Mouse (Mus musculus) liver, embryonic 12.5 days (tissue): ENCODE measurements around the gene Rgsl1. TPM values are rescaled to one million over a fixed set of nuclear protein-coding genes. Genes with fewer than 3 reads are reported as not detected.

Source experiments
- ATAC-seq: fragments of 200-750 bp; cut with Nextera tagmentation; 2 replicates; pipeline ENCODE4 v1.8.0; 2017; ENCODE audit warnings: moderate number of reproducible peaks, mild to moderate bottlenecking, moderate library complexity
- H3K27ac ChIP-seq: fragments of 300-500 bp; sonication (generic); 2 replicates; pipeline ENCODE4 v1.5.1; 2016; ENCODE audit warnings: mild to moderate bottlenecking
- H3K27me3 ChIP-seq: fragments of 300-500 bp; sonication (generic); replicated peaks from 2 replicates; pipeline ENCODE4 v1.6.1; 2016; ENCODE audit warnings: mild to moderate bottlenecking, moderate library complexity
- H3K36me3 ChIP-seq: fragments of 300-500 bp; sonication (generic); 2 replicates; pipeline ENCODE4 v1.6.1; 2016; ENCODE audit warnings: mild to moderate bottlenecking, moderate library complexity
- H3K4me1 ChIP-seq: fragments of 300-500 bp; sonication (generic); 2 replicates; pipeline ENCODE4 v1.6.1; 2016
- H3K4me2 ChIP-seq: fragments of 300-500 bp; sonication (generic); 2 replicates; pipeline ENCODE4 v1.6.1; 2016; ENCODE audit warnings: mild to moderate bottlenecking, moderate library complexity
- H3K4me3 ChIP-seq: fragments of 300-500 bp; sonication (generic); 2 replicates; pipeline ENCODE4 v1.5.1; 2016; ENCODE audit warnings: mild to moderate bottlenecking, moderate library complexity
- H3K9ac ChIP-seq: fragments of 300-500 bp; sonication (generic); 2 replicates; pipeline ENCODE4 v1.6.1; 2016; ENCODE audit warnings: mild to moderate bottlenecking, moderate library complexity
- H3K9me3 ChIP-seq: fragments of 300-500 bp; sonication (generic); replicated peaks from 2 replicates; pipeline ENCODE4 v1.6.1; 2016; ENCODE audit warnings: mild to moderate bottlenecking, moderate library complexity
- WGBS: fragments of 180-500 bp; shearing (Covaris S2); methylation state at CpG from one replicate; pipeline ENCODE4 v1.1.7; 2016; ENCODE audit not compliant: insufficient replicate concordance; 5-methylcytosine and 5-hydroxymethylcytosine counted together
- polyA plus RNA-seq: library from polyadenylated mRNA; unstranded; fragments of >200 nt; fragmentation: Nextera tagmentation; extraction: Ambion mirVana; gene quantifications from 2 replicates; pipeline ENCODE4 v1.2.1, GENCODE M21; 2016

Rgsl1 gene
- polyA plus RNA-seq, 1 experiment from 2014 or later, result 0.04 TPM

DNA sequence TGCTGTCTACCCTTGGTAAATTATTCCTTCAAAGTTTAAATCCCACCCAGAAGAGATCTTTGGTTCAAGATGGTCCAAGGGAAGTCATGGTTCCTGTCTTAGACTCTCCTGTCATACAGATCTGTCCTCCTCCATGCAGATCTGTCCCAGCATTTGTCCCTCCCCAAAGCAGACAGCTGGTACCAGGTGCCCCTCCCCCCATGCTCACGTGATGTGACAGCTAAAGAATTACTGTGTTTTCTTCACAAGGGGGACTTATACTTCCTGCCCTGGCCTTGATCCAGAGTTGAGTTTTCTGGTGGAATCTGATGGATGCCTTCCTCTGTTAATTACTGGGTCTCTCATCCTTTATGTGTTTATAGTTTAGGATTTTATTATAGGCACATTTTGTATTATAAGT is 95.4 kb downstream of the Rgsl1 start:
- Histone ChIP-seq H3K9ac (peak overlapping the region; percentile 67), H3K4me1 (peaks cover 52% of the 10 kb centered on the region), H3K4me3 (peak overlapping the region; percentile 56), H3K27ac (peak overlapping the region; percentile 87), H3K9me3 (no peaks in the 10 kb centered on the region), H3K4me2 (peak overlapping the region; percentile 65), H3K36me3 (peaks cover under 1% of the 10 kb centered on the region; the same call in 1 of the 2 replicates), H3K27me3 (no peaks in the 10 kb centered on the region)
- peak; percentile 21; the same call in 1 of the 2 replicates for ATAC-seq
- 0% methylated on average over 1 of the region's 1 CpGs for WGBS

DNA sequence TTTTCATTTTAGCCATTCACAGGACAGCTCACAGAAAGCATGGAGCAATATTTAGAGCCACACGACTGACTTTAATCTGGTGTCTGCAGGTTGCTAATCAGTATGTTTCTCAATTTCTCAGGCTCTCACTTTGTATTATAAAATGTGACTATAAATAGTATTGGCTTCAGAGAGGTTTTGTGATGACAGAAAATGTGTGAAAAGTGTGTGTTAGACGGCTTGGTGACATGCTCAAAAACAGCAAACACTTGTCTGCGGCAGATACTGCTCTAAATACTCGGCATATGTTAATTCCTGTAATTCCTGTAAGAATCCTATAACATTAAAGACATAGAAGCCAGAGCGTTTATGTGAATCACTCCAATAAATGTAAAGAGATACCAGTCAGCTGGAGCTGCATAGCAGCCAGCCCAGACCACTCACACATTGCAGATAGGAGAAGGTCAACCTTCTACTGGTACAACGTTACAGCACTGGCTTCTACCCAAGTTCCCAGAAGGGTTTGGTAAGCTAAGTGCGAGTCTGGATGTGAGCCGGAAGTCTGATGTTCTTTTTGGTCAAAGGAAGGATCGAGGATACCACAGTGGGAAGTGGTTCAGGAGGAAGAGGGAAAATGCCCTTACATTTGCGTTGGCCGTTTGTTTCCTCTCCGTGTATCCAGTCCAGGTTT is 95.9 kb downstream of the Rgsl1 start:
- 54% methylated on average over 12 of the region's 12 CpGs for WGBS
- Histone ChIP-seq H3K9ac (peak overlapping the region; percentile 67; the same call in 1 of the 2 replicates), H3K27me3 (no peaks in the 10 kb centered on the region), H3K9me3 (no peaks in the 10 kb centered on the region), H3K4me3 (peak overlapping the region; percentile 56; the same call in 1 of the 2 replicates), H3K4me1 (peaks cover 52% of the 10 kb centered on the region), H3K36me3 (no peaks in the 10 kb centered on the region), H3K4me2 (peak overlapping the region; percentile 65), H3K27ac (peak overlapping the region; percentile 87)
- no peak for ATAC-seq

DNA sequence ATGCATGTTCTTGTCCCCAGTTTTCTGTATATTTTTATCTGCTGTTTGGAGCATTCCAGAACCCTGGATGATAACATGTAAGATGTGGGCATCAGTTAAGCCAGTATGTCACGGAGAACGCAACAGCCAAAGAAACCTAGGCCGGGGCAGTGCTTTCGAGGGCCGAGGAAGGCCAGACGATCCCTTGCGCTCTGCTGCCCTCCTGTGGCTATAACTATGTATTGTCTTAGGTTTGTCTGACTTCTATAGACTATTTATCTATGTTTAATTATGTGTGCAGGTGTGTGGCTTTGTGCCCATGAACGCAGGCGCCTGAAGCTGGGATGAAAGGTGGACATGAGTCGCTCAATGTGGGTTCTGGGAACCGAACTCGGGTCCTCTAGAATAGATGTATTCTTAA is 97.2 kb downstream of the Rgsl1 start:
- ATAC-seq, result no peak

GRCm38 (mm10) chr1:153746119-153746670 is 97.7 kb downstream of the Rgsl1 start:
- Histone ChIP-seq H3K4me2 (no peak overlapping the region), H3K27ac (no peak overlapping the region), H3K4me1 (peaks cover 36% of the 10 kb centered on the region), H3K9ac (no peak overlapping the region), H3K9me3 (no peaks in the 10 kb centered on the region), H3K27me3 (peaks cover 9% of the 10 kb centered on the region), H3K36me3 (no peaks in the 10 kb centered on the region), H3K4me3 (no peak overlapping the region)
- no peak for ATAC-seq
- 79% methylated on average over 14 of the region's 14 CpGs for WGBS

More for the DNA sequence above, 97.2 kb downstream of the Rgsl1 start:
- Histone ChIP-seq H3K27me3 (peaks cover 4% of the 10 kb centered on the region), H3K9ac (no peak overlapping the region), H3K4me3 (no peak overlapping the region), H3K9me3 (no peaks in the 10 kb centered on the region), H3K4me2 (no peak overlapping the region; the same call in 1 of the 2 replicates), H3K4me1 (peaks cover 42% of the 10 kb centered on the region), H3K27ac (no peak overlapping the region), H3K36me3 (no peaks in the 10 kb centered on the region)
- 4% methylated on average over 12 of the region's 12 CpGs for WGBS

- Histone ChIP-seq H3K36me3 (no peaks in the 10 kb centered on the region), H3K4me3 (no peak overlapping the region), H3K4me2 (no peak overlapping the region), H3K4me1 (peaks cover 11% of the 10 kb centered on the region), H3K9ac (no peak overlapping the region), H3K27me3 (peaks cover 45% of the 10 kb centered on the region), H3K27ac (no peak overlapping the region), H3K9me3 (no peaks in the 10 kb centered on the region)
- no peak for ATAC-seq
- 44% methylated on average over 11 of the region's 11 CpGs for whole genome bisulfite sequencing
Measured at GRCm38 (mm10) chr1:153742374-153743155, 101.4 kb downstream of the Rgsl1 start.

- no peak overlapping the region for H3K9ac ChIP-seq
- ATAC-seq, result no peak
- WGBS, result 60% methylated on average over 18 of the region's 18 CpGs
- no peak overlapping the region for H3K4me3 ChIP-seq
- peaks cover 5% of the 10 kb centered on the region; the same call in 1 of the 2 replicates for H3K4me1 ChIP-seq
- peaks cover 54% of the 10 kb centered on the region for H3K27me3 ChIP-seq
- no peak overlapping the region for H3K27ac ChIP-seq
- no peaks in the 10 kb centered on the region for H3K9me3 ChIP-seq
- H3K36me3 ChIP-seq, result no peaks in the 10 kb centered on the region
- no peak overlapping the region for H3K4me2 ChIP-seq
Measured at GRCm38 (mm10) chr1:153741551-153742316, 102.2 kb downstream of the Rgsl1 start.

GRCm38 (mm10) chr1:153740775-153741400 is 103.1 kb downstream of the Rgsl1 start:
- Histone ChIP-seq H3K36me3 (no peaks in the 10 kb centered on the region), H3K27ac (no peak overlapping the region), H3K4me1 (0 out of 2 replicates have a peak, but pooled peaks cover 5% of the 10 kb centered on the region), H3K9ac (no peak overlapping the region), H3K9me3 (no peaks in the 10 kb centered on the region), H3K4me3 (0 out of 2 replicates have a peak overlapping the region, but pooled peaks have one; percentile 28), H3K27me3 (peaks cover 61% of the 10 kb centered on the region), H3K4me2 (peak overlapping the region; percentile 56)
- ATAC-seq, result no peak
- 39% methylated on average over 12 of the region's 12 CpGs for WGBS

- peak; percentile 45; the same call in 1 of the 2 replicates for ATAC-seq
- Histone ChIP-seq H3K9me3 (no peaks in the 10 kb centered on the region), H3K36me3 (no peaks in the 10 kb centered on the region), H3K4me2 (peak within 1 kb of the TSS; percentile 56), H3K27me3 (peaks cover 68% of the 10 kb centered on the region), H3K4me3 (peak within 1 kb of the TSS; percentile 28), H3K4me1 (0 out of 2 replicates have a peak, but pooled peaks cover 5% of the 10 kb centered on the region), H3K9ac (no peak within 1 kb of the TSS), H3K27ac (no peak within 1 kb of the TSS)
- under 1% methylated on average over 27 of the region's 28 CpGs for WGBS
Measured at GRCm38 (mm10) chr1:153740145-153740544, 103.8 kb downstream of the Rgsl1 start, which contains the start of gene Rgs16. TSS of gene Rgs16 (plus strand) at chr1:153740349.

DNA sequence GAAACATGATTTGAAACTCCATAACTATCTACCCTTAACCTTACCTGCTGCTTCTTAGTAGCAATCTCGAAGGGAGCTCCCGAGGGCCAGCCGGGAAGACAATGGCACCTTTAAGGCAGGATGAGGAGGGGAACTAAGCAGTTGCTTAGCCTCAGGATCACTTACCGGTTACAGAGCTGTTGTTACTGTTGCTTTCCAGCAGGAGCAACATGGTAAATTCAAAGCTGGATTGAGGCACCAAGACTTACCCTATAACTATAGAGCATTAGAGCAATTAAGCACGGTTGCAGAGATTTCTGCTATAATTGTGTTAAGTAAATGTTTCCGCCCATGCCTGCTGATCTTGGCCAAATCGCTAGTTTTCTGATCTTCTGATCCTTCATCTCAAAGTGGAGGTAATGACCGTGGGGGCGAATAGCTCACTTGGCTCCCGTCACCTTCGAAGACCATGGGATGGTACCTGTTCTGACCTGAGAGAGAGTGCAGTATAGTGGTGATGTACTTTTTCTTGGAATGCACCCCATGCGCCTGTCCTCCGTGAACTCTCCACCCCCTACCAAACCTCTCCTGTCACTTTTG is 104.4 kb downstream of the Rgsl1 start:
- no peak overlapping the region for H3K9ac ChIP-seq
- 15% methylated on average over 13 of the region's 13 CpGs for WGBS
- no peaks in the 10 kb centered on the region for H3K9me3 ChIP-seq
- H3K4me2 ChIP-seq, result peak overlapping the region; percentile 56
- no peaks in the 10 kb centered on the region for H3K36me3 ChIP-seq
- peaks cover 73% of the 10 kb centered on the region for H3K27me3 ChIP-seq
- H3K27ac ChIP-seq, result no peak overlapping the region
- H3K4me1 ChIP-seq, result 0 out of 2 replicates have a peak, but pooled peaks cover 5% of the 10 kb centered on the region
- no peak for ATAC-seq
- peak overlapping the region; percentile 28; the same call in 1 of the 2 replicates for H3K4me3 ChIP-seq

DNA sequence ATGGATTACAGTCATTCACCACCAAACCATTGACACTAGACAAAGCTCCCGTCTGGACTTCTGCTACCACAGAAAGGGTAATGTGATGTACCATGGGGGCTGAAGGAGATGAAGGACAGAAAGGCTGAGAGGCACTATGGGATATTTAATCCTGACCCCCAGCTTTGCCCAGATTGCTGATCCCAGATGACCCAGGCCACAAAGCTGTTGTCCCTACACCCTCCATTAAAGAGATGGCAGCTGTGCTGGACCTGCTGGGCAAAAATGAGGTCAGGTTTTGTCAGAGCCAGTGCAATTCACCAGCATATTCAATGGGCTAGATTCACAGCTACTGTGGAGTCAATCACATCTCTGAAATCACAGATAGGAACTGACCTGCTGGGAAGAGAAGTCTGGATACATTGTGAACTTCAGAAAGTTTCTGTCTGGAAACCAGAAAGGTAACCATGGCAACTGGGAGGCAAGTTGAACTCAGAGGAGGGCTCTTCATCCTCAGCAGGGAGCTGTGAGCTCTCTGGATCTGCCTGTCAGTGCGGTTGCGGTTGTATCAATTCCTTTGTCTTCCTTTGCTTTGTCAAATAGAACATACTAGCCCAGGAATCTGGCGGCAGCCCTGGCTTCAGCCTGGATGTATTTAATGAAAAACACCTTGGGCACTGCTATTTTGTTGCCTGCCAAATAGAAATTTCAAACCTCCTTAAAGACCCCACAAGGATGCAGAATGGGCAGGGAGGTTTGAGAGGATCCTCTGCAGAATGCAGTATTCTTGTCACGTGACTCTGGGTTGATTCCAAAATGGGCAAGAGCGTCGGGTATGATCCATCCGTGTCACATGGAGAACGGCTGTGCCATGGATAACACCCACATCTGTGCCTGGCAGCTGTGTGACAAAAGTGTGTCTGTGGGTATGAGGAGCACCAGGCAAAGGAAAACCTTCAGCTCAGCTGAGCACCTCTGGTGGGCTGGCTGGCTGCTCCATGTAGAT is 106.5 kb downstream of the Rgsl1 start:
- no peak overlapping the region for H3K4me3 ChIP-seq
- peaks cover 73% of the 10 kb centered on the region for H3K27me3 ChIP-seq
- ATAC-seq, result no peak
- H3K9me3 ChIP-seq, result no peaks in the 10 kb centered on the region
- H3K36me3 ChIP-seq, result no peaks in the 10 kb centered on the region
- no peak overlapping the region for H3K27ac ChIP-seq
- H3K4me2 ChIP-seq, result no peak overlapping the region
- H3K9ac ChIP-seq, result no peak overlapping the region
- WGBS, result 47% methylated on average over 9 of the region's 9 CpGs
- H3K4me1 ChIP-seq, result 0 out of 2 replicates have a peak, but pooled peaks cover 5% of the 10 kb centered on the region
